Mouse (Mus musculus) heart, postnatal 0 days (tissue): Measurements from ENCODE around the gene Gm26938. TPM values are rescaled to one million over a fixed set of nuclear protein-coding genes. Genes with fewer than 3 reads are reported as not detected.

ENCODE experiments used
- ATAC-seq: fragments of 200-750 bp; cut with Nextera tagmentation; 2 replicates; pipeline ENCODE4 v1.8.0; 2017; ENCODE audit warnings: low read depth, moderate number of reproducible peaks, moderate library complexity; ENCODE audit not compliant: insufficient read depth
- DNase-seq: peaks from one replicate; pipeline ENCODE4 v3.0.0-alpha.2; 2016; ENCODE audit warnings: low spot score
- H3K27ac ChIP-seq: fragments of 300-500 bp; sonication (generic); 2 replicates; pipeline ENCODE4 v1.5.1; 2014; ENCODE audit warnings: low read depth, mild to moderate bottlenecking
- H3K27me3 ChIP-seq: fragments of 300-500 bp; sonication (generic); 2 replicates; pipeline ENCODE4 v1.6.1; 2014; ENCODE audit warnings: low read length, mixed read lengths; ENCODE audit not compliant: control insufficient read depth, insufficient read depth
- H3K36me3 ChIP-seq: fragments of 300-500 bp; sonication (generic); replicated peaks from 2 replicates; pipeline ENCODE4 v1.6.1; 2014; ENCODE audit warnings: low read length, mixed read lengths; ENCODE audit not compliant: control insufficient read depth, insufficient read depth
- H3K4me1 ChIP-seq: fragments of 300-500 bp; sonication (generic); 2 replicates; pipeline ENCODE4 v1.6.1; 2014; ENCODE audit warnings: antibody characterized with exemption; ENCODE audit not compliant: control insufficient read depth, insufficient read depth
- H3K4me2 ChIP-seq: fragments of 300-500 bp; sonication (generic); 2 replicates; pipeline ENCODE4 v1.6.1; 2014; ENCODE audit warnings: low read depth, mild to moderate bottlenecking, low read length, moderate library complexity
- H3K4me3 ChIP-seq: fragments of 300-500 bp; sonication (generic); 2 replicates; pipeline ENCODE4 v1.5.1; 2014; ENCODE audit warnings: low read depth, low read length
- H3K9ac ChIP-seq: fragments of 300-500 bp; sonication (generic); replicated peaks from 2 replicates; pipeline ENCODE4 v1.6.1; 2014; ENCODE audit warnings: low read depth, low read length, mixed read lengths
- H3K9me3 ChIP-seq: fragments of 300-500 bp; sonication (generic); replicated peaks from 2 replicates; pipeline ENCODE4 v1.6.1; 2016; ENCODE audit warnings: low read length; ENCODE audit not compliant: control insufficient read depth
- CTCF ChIP-seq: IDR thresholded peaks from 2 replicates; pipeline ENCODE4 v1.5.1; 2016; ENCODE audit warnings: antibody characterized with exemption, control low read depth, low read depth
- EP300 ChIP-seq: IDR thresholded peaks from 2 replicates; pipeline ENCODE4 v1.6.1; 2016; ENCODE audit warnings: antibody characterized with exemption, low read depth
- WGBS: fragments of 180-500 bp; shearing (Covaris S2); extraction: QIAGEN DNeasy Blood & Tissue Kit; methylation state at CpG from one replicate; pipeline ENCODE4 v1.1.7; 2014; 5-methylcytosine and 5-hydroxymethylcytosine counted together
- microRNA-seq: library from miRNA; unstranded; fragments of <30 nt; microRNA quantifications from one replicate; pipeline ENCODE4, GENCODE M21; 2016
- polyA plus RNA-seq: library from polyadenylated mRNA; unstranded; fragments of >200 nt; fragmentation: Nextera tagmentation; extraction: Ambion mirVana; gene quantifications from 2 replicates; pipeline ENCODE4 v1.2.1, GENCODE M21; 2015
- total RNA-seq: library from RNA; depleted of rRNA; stranded (reverse); fragments of >200 nt; gene quantifications from 2 replicates; pipeline ENCODE4 v1.2.3, GENCODE M21; 2014; ENCODE audit warnings: low replicate concordance; rRNA removed

Gene Gm26938
- total and polyA plus RNA-seq, 2 experiments from 2014 or later: not detected

GRCm38 (mm10) chr5:139758096-139758495 lies 68.1 kb downstream of the Gm26938 start:
- H3K36me3 ChIP-seq: peaks cover 94% of the 10 kb centered on the region
- no peak for TF ChIP-seq EP300
- TF ChIP-seq CTCF: no peak
- no peaks in the 10 kb centered on the region for H3K9me3 ChIP-seq
- no peak overlapping the region for H3K4me3 ChIP-seq
- DNase-seq (no peak), ATAC-seq (no peak)
- H3K27ac ChIP-seq: no peak overlapping the region
- H3K27me3 ChIP-seq: no peaks in the 10 kb centered on the region
- H3K9ac ChIP-seq: no peak overlapping the region
- no peaks in the 10 kb centered on the region for H3K4me1 ChIP-seq
- no peak overlapping the region for H3K4me2 ChIP-seq
- 81% methylated on average over 16 of the region's 16 CpGs for WGBS

Small RNA genes within 50 kb of the gene (microRNA-seq; reads per million reads assigned to microRNA genes)
- not detected for gene Mir7037

Other genes with a start within 250 kb of the Gm26938 start
- 0.85 and 1.3 TPM in 2 replicates for gene Micall2, start 90.1 kb downstream of the Gm26938 start, total RNA-seq
- gene Micall2, start 90.1 kb downstream of the Gm26938 start, polyA plus RNA-seq: 1.1 and 1.2 TPM in 2 replicates
- gene Ints1, start 50.7 kb downstream of the Gm26938 start, total RNA-seq: 61.7 and 92.0 TPM in 2 replicates
- gene Ints1, start 50.7 kb downstream of the Gm26938 start, polyA plus RNA-seq: 9.8 and 10.6 TPM in 2 replicates
- 36.8 and 41.2 TPM in 2 replicates for gene Mafk, start 34.9 kb downstream of the Gm26938 start, total RNA-seq
- gene Mafk, start 34.9 kb downstream of the Gm26938 start, polyA plus RNA-seq: 15.6 and 16.7 TPM in 2 replicates
- gene Tmem184a, start 6.5 kb downstream of the Gm26938 start, total RNA-seq: 0.31 and 9.3 TPM in 2 replicates
- 0.10 and 0.29 TPM in 2 replicates for gene Tmem184a, start 6.5 kb downstream of the Gm26938 start, polyA plus RNA-seq
- 20.1 and 43.2 TPM in 2 replicates for gene Psmg3, start 478 bp upstream of the Gm26938 start, total RNA-seq
- gene Psmg3, start 478 bp upstream of the Gm26938 start, polyA plus RNA-seq: 33.9 and 34.3 TPM in 2 replicates
- 1.3 and 1.9 TPM in 2 replicates for gene Elfn1, start 81.5 kb upstream of the Gm26938 start, total RNA-seq
- 0.07 and 0.10 TPM in 2 replicates for gene Elfn1, start 81.5 kb upstream of the Gm26938 start, polyA plus RNA-seq